Mouse (Mus musculus) midbrain, embryonic 12.5 days (tissue): ENCODE measurements around the gene Cep78. TPM values are rescaled to one million over a fixed set of nuclear protein-coding genes. Genes with fewer than 3 reads are reported as not detected.

Source experiments
- ATAC-seq: fragments of 200-750 bp; cut with Nextera tagmentation; 2 replicates; pipeline ENCODE4 v1.8.0; 2017; ENCODE audit warnings: low read depth, moderate TSS enrichment, moderate library complexity; ENCODE audit not compliant: low FRiP score
- H3K27ac ChIP-seq: fragments of 300-500 bp; sonication (generic); replicated peaks from 2 replicates; pipeline ENCODE4 v1.5.1; 2016; ENCODE audit warnings: mild to moderate bottlenecking
- H3K27me3 ChIP-seq: fragments of 300-500 bp; sonication (generic); 2 replicates; pipeline ENCODE4 v1.6.1; 2016; ENCODE audit warnings: mild to moderate bottlenecking
- H3K36me3 ChIP-seq: fragments of 300-500 bp; sonication (generic); 2 replicates; pipeline ENCODE4 v1.6.1; 2016
- H3K4me1 ChIP-seq: fragments of 300-500 bp; sonication (generic); 2 replicates; pipeline ENCODE4 v1.6.1; 2016
- H3K4me2 ChIP-seq: fragments of 300-500 bp; sonication (generic); replicated peaks from 2 replicates; pipeline ENCODE4 v1.6.1; 2016; ENCODE audit warnings: mild to moderate bottlenecking, moderate library complexity
- H3K4me3 ChIP-seq: fragments of 300-500 bp; sonication (generic); 2 replicates; pipeline ENCODE4 v1.5.1; 2016; ENCODE audit warnings: mild to moderate bottlenecking
- H3K9ac ChIP-seq: fragments of 300-500 bp; sonication (generic); replicated peaks from 2 replicates; pipeline ENCODE4 v1.6.1; 2016; ENCODE audit warnings: mild to moderate bottlenecking, moderate library complexity
- H3K9me3 ChIP-seq: fragments of 300-500 bp; sonication (generic); 2 replicates; pipeline ENCODE4 v1.6.1; 2016; ENCODE audit warnings: mild to moderate bottlenecking
- WGBS: fragments of 180-500 bp; shearing (Covaris S2); methylation state at CpG from one replicate; pipeline ENCODE4 v1.1.7; 2016; 5-methylcytosine and 5-hydroxymethylcytosine counted together
- polyA plus RNA-seq: library from polyadenylated mRNA; unstranded; fragments of >200 nt; fragmentation: Nextera tagmentation; extraction: Ambion mirVana; gene quantifications from 2 replicates; pipeline ENCODE4 v1.2.1, GENCODE M21; 2016

The Cep78 gene
- polyA plus RNA-seq, 1 experiment from 2014 or later: 54.8 TPM

- no peaks in the 10 kb centered on the region for H3K27me3 ChIP-seq
- no peaks in the 10 kb centered on the region for H3K4me1 ChIP-seq
- H3K9ac ChIP-seq: no peak overlapping the region
- H3K4me2 ChIP-seq: no peak overlapping the region
- peaks cover 66% of the 10 kb centered on the region for H3K36me3 ChIP-seq
- H3K4me3 ChIP-seq: no peak overlapping the region
- ATAC-seq: no peak
- no peak overlapping the region for H3K27ac ChIP-seq
- H3K9me3 ChIP-seq: no peaks in the 10 kb centered on the region
- WGBS: 93% methylated on average over 17 of the region's 17 CpGs
Observed at GRCm38 (mm10) chr19:15963011-15963695, 21.6 kb downstream of the Cep78 start.

- H3K27ac ChIP-seq: no peak overlapping the region
- ATAC-seq: no peak
- no peak overlapping the region for H3K4me2 ChIP-seq
- no peaks in the 10 kb centered on the region for H3K27me3 ChIP-seq
- no peak overlapping the region for H3K9ac ChIP-seq
- H3K4me1 ChIP-seq: no peaks in the 10 kb centered on the region
- no peaks in the 10 kb centered on the region for H3K9me3 ChIP-seq
- peaks cover 64% of the 10 kb centered on the region for H3K36me3 ChIP-seq
- no peak overlapping the region for H3K4me3 ChIP-seq
- 88% methylated on average over 13 of the region's 13 CpGs for WGBS
Observed at GRCm38 (mm10) chr19:15962313-15962712, 22.5 kb downstream of the Cep78 start.

DNA sequence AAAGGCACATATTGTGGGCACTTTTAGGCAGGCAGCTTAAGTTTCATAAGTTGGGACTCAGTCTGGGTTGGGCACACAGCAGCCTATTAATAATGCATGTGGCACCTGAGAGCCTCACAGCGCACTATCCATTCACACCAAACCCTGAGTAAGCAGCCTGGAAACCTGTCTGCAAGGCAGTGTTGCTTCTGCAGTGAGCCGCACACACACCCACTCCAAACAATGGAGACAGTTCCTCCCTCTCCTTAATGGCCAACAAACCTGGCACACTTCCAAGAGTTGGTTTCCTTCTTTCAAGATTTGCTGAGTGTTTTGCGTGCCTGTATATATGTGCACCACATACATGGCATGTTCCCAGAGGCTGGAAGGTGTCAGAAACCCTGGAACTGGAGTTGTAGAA, 34.6 kb downstream of the Cep78 start:
- no peak overlapping the region for H3K4me3 ChIP-seq
- ATAC-seq: no peak
- H3K36me3 ChIP-seq: peaks cover 12% of the 10 kb centered on the region
- no peak overlapping the region for H3K27ac ChIP-seq
- no peaks in the 10 kb centered on the region for H3K9me3 ChIP-seq
- no peaks in the 10 kb centered on the region for H3K4me1 ChIP-seq
- H3K4me2 ChIP-seq: no peak overlapping the region
- H3K27me3 ChIP-seq: no peaks in the 10 kb centered on the region
- 82% methylated on average over 3 of the region's 3 CpGs for WGBS
- H3K9ac ChIP-seq: no peak overlapping the region

DNA sequence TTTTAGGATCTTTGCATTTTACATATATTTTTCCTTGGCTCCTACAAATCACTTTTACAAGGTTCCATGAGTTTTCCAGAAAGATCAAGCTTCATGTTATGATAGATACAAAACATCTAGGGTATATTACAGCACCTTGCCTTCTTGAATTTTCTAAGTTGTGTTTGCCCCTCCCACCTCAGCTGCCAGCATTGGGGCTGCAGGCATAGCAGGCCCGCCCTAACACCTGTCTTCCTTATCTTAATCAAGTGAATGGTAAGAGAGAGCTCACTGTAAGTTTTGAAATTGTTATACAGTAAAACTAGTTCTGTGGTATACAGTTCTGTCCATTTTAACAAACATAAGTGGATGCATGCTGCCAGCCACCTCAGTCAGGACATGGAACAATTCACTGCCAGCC, 35.9 kb downstream of the Cep78 start:
- 94% methylated on average over 1 of the region's 1 CpGs for whole genome bisulfite sequencing
- Histone ChIP-seq H3K9ac (no peak overlapping the region), H3K4me2 (no peak overlapping the region), H3K36me3 (0 out of 2 replicates have a peak, but pooled peaks cover 5% of the 10 kb centered on the region), H3K4me3 (no peak overlapping the region), H3K27ac (no peak overlapping the region), H3K27me3 (no peaks in the 10 kb centered on the region), H3K9me3 (no peaks in the 10 kb centered on the region), H3K4me1 (no peaks in the 10 kb centered on the region)
- ATAC-seq: no peak

DNA sequence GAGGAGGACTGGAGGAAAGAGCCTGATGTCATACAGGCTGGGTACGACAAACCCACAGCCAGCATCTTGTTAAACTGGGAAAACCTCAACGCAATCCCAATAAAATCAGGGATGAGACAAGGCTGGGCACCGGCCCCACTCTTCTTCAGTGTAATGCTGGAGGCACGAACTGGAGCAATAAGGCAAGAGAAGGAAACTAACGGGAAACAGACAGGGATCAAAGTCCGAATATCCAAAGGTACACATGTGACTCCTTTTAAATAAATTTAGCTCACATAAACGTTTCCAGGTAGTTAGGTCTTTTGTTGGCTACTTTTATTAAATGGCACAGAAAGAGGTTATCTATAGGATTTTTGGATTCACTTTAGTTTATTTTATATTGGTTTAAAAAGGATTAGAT, 36.4 kb downstream of the Cep78 start:
- no peaks in the 10 kb centered on the region for H3K4me1 ChIP-seq
- H3K4me2 ChIP-seq: no peak overlapping the region
- no peak overlapping the region for H3K27ac ChIP-seq
- H3K36me3 ChIP-seq: 0 out of 2 replicates have a peak, but pooled peaks cover 3% of the 10 kb centered on the region
- H3K27me3 ChIP-seq: no peaks in the 10 kb centered on the region
- no peak for ATAC-seq
- H3K9me3 ChIP-seq: no peaks in the 10 kb centered on the region
- H3K9ac ChIP-seq: no peak overlapping the region
- H3K4me3 ChIP-seq: no peak overlapping the region
- 90% methylated on average over 7 of the region's 7 CpGs for WGBS

- Histone ChIP-seq H3K9me3 (no peaks in the 10 kb centered on the region), H3K4me3 (no peak within 1 kb of the TSS), H3K4me1 (peaks cover 3% of the 10 kb centered on the region; the same call in 1 of the 2 replicates), H3K36me3 (no peaks in the 10 kb centered on the region), H3K9ac (no peak within 1 kb of the TSS), H3K27ac (no peak within 1 kb of the TSS), H3K27me3 (no peaks in the 10 kb centered on the region), H3K4me2 (no peak within 1 kb of the TSS)
- ATAC-seq: no peak
- WGBS: 94% methylated on average over 7 of the region's 7 CpGs
Observed at GRCm38 (mm10) chr19:15947237-15947636, 37.6 kb downstream of the Cep78 start, which contains the start of gene Psat1. TSS of gene Psat1 (minus strand) at chr19:15947337.

DNA sequence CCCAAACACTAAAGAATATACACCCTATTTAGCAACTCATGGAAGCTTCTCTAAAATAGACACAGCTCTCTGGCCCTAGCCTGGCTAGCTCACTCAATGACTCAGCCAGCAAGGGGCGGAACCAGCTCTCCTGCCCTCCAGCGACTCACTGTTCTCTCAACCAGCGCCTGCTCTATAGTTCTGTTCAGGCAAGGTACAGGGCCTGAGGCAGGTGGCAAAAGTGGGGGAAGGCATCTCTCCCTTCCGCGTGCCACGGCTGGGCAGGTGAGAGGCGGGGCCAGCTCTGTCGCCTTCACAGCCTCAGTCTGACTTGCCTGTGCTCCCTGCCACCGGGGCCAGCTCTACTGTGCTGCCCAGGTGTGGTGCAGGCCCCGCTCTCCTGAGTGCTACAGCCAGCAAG, 38.1 kb downstream of the Cep78 start:
- no peaks in the 10 kb centered on the region for H3K36me3 ChIP-seq
- no peak overlapping the region for H3K4me3 ChIP-seq
- no peak for ATAC-seq
- no peaks in the 10 kb centered on the region for H3K27me3 ChIP-seq
- no peak overlapping the region for H3K9ac ChIP-seq
- peaks cover 3% of the 10 kb centered on the region; the same call in 1 of the 2 replicates for H3K4me1 ChIP-seq
- 76% methylated on average over 10 of the region's 10 CpGs for WGBS
- H3K4me2 ChIP-seq: no peak overlapping the region
- H3K27ac ChIP-seq: no peak overlapping the region
- H3K9me3 ChIP-seq: no peaks in the 10 kb centered on the region

GRCm38 (mm10) chr19:15943117-15943423, 41.7 kb downstream of the Cep78 start:
- no peak overlapping the region for H3K27ac ChIP-seq
- no peak overlapping the region for H3K9ac ChIP-seq
- H3K4me2 ChIP-seq: no peak overlapping the region
- H3K27me3 ChIP-seq: peaks cover 7% of the 10 kb centered on the region; the same call in 1 of the 2 replicates
- peaks cover 3% of the 10 kb centered on the region; the same call in 1 of the 2 replicates for H3K4me1 ChIP-seq
- H3K4me3 ChIP-seq: no peak overlapping the region
- 70% methylated on average over 7 of the region's 7 CpGs for WGBS
- no peaks in the 10 kb centered on the region for H3K9me3 ChIP-seq
- H3K36me3 ChIP-seq: no peaks in the 10 kb centered on the region
- ATAC-seq: no peak; the same call in 1 of the 2 replicates

GRCm38 (mm10) chr19:15942421-15943116, 42.2 kb downstream of the Cep78 start:
- no peak overlapping the region for H3K9ac ChIP-seq
- H3K27me3 ChIP-seq: peaks cover 7% of the 10 kb centered on the region; the same call in 1 of the 2 replicates
- H3K9me3 ChIP-seq: no peaks in the 10 kb centered on the region
- H3K36me3 ChIP-seq: no peaks in the 10 kb centered on the region
- ATAC-seq: no peak
- H3K4me3 ChIP-seq: no peak overlapping the region
- H3K4me1 ChIP-seq: peaks cover 3% of the 10 kb centered on the region; the same call in 1 of the 2 replicates
- no peak overlapping the region for H3K27ac ChIP-seq
- WGBS: 47% methylated on average over 11 of the region's 11 CpGs
- no peak overlapping the region for H3K4me2 ChIP-seq

DNA sequence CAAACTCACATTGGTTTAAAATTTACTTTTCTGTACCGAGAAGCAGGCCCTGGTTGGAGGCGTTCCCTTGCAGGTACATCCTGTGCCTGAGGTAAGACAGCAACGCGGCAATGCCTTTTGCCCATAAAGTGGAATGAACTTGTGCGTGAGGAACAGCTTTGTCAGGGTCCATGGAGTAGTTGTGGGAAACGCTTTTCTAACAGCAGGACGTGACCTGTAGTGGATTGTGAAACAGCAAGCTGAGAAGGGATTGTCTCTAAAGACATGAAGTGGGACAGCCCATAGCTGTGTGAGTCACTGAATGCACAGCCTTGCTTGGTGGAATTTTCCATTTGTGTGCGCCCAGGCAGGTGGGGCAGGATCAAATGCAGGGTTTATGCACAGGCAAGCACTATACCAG, 43.4 kb downstream of the Cep78 start:
- Histone ChIP-seq H3K4me1 (peaks cover 3% of the 10 kb centered on the region; the same call in 1 of the 2 replicates), H3K36me3 (no peaks in the 10 kb centered on the region), H3K4me2 (no peak overlapping the region), H3K27me3 (peaks cover 7% of the 10 kb centered on the region; the same call in 1 of the 2 replicates), H3K9me3 (no peaks in the 10 kb centered on the region), H3K4me3 (no peak overlapping the region), H3K9ac (no peak overlapping the region), H3K27ac (no peak overlapping the region)
- 80% methylated on average over 8 of the region's 8 CpGs for WGBS
- no peak for ATAC-seq

DNA sequence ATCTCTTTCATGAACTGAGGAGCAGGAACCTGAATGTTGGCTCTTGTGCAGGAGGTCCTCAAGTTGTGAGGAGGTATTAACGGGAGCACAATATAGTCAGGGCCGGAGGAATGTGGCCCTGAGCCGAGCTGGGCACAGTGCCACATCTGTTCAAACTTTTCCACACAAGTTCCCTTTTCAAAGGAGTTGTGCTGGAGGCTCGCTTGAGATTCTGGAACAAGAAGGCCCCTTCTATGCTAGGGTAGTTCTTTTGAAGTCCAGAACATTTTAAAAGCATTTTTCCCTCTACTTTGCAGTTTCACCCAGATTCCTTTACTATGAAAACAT, 59.1 kb downstream of the Cep78 start:
- no peaks in the 10 kb centered on the region for H3K36me3 ChIP-seq
- H3K27me3 ChIP-seq: peaks cover 9% of the 10 kb centered on the region; the same call in 1 of the 2 replicates
- peak overlapping the region; percentile 66 for H3K4me3 ChIP-seq
- H3K27ac ChIP-seq: peak overlapping the region; percentile 73
- peaks cover 30% of the 10 kb centered on the region for H3K4me1 ChIP-seq
- no peak overlapping the region for H3K9ac ChIP-seq
- H3K4me2 ChIP-seq: peak overlapping the region; percentile 81
- WGBS: 8% methylated on average over 4 of the region's 4 CpGs
- ATAC-seq: peak; percentile 38
- no peaks in the 10 kb centered on the region for H3K9me3 ChIP-seq

DNA sequence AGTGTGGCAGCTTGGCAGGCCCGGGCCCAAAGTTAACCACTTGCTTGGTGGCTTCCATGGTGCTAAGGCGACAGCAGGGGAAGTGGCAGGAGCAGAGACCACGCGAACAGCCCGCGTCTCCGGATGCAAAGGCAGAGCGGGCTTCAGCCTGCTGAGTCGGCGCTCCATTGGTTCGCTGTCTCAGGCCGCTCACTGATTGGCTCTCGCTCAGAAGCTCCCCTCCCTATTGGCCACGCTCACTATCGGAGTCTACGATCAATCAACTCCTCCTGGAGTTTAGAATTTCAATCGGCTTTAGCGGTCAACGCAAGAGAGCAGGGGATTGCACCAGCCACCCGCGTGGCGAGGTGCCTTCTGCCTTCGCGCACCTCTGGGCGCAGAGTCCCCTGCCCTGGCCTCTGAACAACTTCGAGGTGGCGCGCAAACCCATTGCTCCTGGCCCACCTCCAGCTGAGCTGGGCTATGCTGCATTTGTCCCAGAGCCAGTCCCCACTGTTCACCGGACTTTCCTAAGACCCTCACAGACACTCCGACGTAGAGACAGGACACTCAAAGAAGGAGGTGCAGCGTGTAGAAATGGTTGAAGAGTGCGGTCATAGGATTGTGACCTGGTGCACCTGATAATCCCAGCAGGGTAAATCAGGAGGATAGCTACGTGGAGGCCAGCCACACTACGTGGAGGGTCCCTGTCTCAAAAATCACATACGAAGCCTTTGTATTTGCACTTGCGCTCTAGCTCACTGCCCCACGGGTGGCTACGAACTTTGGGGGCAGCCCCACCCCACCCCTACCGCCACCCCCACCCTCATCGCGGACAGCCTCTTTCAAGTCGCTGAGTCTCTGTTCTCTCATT, 59.7 kb downstream of the Cep78 start:
- Histone ChIP-seq H3K27me3 (peaks cover 9% of the 10 kb centered on the region; the same call in 1 of the 2 replicates), H3K27ac (peak overlapping the region; percentile 73), H3K36me3 (no peaks in the 10 kb centered on the region), H3K4me3 (peak overlapping the region; percentile 66), H3K4me2 (peak overlapping the region; percentile 81), H3K4me1 (peaks cover 31% of the 10 kb centered on the region), H3K9ac (peak overlapping the region; percentile 71), H3K9me3 (no peaks in the 10 kb centered on the region)
- peak; percentile 98 for ATAC-seq
- WGBS: 1% methylated on average over 43 of the region's 43 CpGs
